Mouse (Mus musculus) urinary bladder, adult 2 months (tissue): ENCODE data around the gene Slc25a5. TPM values are rescaled to one million over a fixed set of nuclear protein-coding genes. Genes with fewer than 3 reads are reported as not detected.
"Not testable (repeated sequence)": the region's sequence is repeated elsewhere in the genome, so short reads cannot be mapped to it uniquely, and the experiment has no call there.

ENCODE experiments used
- DNase-seq: peaks from one replicate; pipeline ENCODE4 v3.0.0; 2022; ENCODE audit warnings: low spot score
- polyA plus RNA-seq: library from polyadenylated mRNA; depleted of rRNA; stranded (reverse); fragments of >200 nt; gene quantifications from 2 replicates; pipeline ENCODE4 v1.2.3, GENCODE M21; 2012; rRNA removed

Slc25a5 gene
- polyA plus RNA-seq = 445 and 526 TPM in 2 replicates

DNA sequence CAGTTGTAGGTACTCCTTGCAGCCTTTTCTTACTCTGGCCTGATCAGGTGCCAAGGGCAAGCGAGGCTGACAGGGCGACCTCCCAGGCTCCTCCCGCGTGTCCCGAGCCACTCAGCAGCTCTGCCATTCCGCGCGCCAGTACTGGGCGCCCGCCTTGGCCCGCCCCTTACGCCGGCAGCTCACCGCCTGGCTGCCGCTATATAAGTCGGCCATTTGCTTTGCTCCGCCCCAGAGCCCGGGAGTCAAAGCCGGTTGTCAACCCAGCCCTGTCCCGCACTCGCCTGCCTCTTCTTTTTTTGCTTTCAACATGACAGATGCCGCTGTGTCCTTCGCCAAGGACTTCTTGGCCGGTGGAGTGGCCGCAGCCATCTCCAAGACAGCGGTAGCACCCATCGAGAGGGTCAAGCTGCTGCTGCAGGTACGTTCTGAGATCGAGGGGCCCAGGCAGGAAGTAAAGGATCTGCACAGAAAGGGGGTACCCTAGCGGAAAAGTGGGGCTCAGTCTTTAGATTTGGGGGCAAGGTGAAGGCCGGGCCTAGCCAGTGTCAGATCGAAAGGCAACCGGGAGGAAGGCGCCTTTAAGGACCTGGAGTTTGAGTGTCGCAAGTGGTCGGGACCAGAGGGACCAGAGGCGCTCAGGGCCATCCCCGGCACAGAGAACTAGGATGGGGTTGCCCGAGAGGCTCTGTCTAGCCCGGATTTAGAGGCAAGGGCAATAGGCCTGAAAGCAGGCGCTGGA lies at the start of gene Slc25a5:
Gene Slc25a5, plus strand, starts transcription at position 228 of the 739 bp plus-strand sequence.
- DNase-seq = peak; percentile 69

DNA sequence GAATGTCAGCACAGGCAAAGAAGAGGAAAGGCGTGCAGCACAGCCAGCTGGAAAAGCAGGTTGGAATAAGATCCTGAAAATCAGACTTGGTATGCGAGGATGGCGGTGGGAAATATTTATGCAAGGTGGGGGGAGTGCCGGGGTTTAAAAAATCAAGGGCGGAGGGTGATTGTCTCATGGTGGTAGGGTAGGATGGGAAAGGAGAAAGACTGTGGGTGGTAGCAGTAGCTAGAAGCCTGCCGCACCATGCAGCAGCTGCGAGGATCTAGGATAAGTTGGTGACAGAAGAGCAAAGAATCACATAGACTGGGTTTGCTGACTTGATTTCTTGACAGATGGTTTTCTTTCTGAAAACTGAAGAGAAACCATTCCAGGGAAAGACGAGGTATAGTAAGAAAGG lies 48.7 kb upstream of the Slc25a5 start:
- no peak for DNase-seq

DNA sequence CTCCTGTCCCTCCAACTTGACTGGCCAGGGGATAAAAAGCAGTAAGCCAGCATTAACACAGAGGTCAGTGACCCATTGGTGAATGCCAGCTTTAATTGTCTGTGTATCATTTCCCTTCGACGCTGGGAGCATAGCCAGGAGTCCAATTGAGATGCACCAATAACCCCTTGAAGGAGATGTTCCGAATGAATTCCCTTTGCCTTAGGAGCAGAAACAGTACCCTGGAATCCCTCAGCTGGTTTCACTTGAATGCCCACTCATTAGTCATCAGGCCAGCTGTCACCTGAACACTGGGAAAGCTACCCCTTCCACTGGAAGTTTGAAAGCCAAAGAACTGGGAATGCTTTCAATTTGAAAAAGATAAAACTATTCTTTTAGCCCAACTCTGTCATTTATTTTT lies 46.9 kb upstream of the Slc25a5 start:
- no peak for DNase-seq

DNA sequence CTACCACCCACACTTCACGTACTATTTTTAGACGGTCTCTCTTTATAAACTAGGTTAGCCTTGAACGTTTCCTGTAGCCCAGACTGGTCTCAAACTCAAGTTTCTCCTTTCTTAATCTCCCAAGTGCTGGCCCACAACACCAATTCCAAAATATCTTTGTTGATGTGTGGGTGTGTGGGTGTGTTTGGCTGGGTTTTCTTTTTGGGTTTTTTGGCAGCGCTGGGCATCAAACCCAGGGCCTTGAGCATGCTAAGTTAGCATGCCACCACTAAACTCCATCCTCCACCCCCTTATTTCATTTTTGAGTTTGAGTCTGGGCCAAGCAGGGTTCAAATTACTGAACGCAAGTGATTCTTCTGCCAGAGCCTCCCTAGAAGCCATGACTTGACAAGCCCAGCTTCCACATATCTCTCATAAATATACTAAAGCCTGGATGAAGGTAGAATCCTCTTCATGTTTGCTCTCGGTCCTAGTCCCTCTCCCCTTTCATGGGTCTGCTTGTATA lies 46.1 kb upstream of the Slc25a5 start:
- DNase-seq = no peak

DNA sequence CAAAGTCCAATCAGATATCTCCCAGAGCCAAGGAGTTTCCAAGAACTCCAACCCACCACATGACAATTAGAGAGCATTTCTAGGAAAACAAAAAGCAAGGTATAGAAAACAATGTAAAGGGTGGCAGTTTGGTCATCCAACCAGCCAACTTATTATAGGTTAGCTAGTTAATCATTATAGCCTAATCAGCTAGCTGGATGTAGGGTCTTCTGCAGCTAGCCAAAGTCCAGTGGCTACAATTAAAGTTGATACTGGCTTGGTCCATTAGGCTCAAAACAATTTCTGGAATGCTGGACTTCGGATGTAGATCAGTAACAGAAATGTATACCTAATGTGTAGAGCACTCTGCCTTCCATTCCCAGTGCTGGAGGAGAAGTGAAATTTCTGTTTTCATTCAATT lies 44.9 kb upstream of the Slc25a5 start:
- DNase-seq = no peak

DNA sequence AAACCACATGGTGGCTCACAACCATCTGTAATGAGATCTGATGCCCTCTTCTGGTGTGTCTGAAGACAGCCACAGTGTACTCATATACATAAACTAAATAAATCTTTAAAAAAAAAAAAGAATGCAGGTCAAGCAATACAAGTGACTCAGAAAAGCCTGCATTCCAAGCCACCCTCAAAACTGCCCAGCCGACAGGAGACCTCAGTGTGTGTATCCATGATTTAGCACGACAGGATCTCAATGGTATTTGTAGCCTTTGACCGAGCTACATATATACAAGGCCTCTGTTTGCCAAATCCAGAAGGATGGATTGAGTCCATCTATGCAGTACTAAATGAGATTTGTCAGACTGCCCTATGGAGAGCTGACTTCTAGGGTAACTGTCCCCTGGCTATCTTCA lies 42.9 kb upstream of the Slc25a5 start:
- no peak for DNase-seq

DNA sequence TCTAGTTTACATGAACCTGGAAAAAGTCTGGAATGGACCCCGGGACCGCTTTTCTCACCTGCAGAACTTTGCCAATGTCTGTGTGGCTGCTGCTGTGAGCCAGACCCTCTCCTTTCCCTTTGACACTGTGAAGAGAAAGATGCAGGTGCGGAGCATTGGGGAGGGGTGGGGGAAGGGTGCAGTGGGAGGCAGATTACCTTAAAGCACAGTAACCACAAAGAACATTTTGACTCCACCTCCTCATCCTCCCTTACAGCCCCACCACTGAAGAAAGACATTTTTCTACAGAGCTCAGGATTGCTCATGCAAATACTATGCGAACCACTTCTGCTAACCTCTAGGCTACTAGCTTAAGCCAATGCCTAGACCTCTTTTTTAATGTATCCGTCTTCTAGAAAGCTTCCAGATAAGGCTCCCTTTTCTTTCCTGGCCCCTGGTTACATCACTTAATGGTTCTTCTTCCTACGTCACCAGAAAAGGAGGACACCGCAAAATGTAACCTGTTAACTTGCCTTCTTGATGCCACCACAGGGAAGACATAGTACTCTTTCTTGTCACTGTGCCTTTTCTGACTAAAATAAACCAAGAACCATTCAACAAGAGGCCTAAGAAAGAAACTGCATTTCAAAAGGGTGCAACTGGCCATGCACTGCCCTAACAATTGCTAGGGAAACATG lies 37.5 kb upstream of the Slc25a5 start:
- DNase-seq = no peak

DNA sequence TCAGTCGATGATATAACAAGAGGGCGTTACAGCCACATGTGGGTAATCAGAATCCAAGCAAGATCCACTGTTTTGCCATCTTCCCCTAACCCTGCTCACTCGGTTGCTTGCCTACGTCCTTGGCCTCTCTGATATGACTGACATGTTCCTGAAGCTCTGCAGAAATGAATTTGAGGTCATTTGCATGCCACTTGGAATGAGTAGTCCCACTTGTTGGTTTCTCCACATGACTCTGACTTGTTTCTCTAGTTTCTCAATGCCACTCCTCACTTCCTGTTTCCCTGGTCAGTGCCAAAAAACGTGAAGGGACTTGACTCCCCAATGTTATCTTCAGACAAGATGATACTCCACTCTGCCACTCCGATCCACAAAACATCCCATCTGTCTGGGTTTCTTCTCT lies 36.9 kb upstream of the Slc25a5 start:
- no peak for DNase-seq

DNA sequence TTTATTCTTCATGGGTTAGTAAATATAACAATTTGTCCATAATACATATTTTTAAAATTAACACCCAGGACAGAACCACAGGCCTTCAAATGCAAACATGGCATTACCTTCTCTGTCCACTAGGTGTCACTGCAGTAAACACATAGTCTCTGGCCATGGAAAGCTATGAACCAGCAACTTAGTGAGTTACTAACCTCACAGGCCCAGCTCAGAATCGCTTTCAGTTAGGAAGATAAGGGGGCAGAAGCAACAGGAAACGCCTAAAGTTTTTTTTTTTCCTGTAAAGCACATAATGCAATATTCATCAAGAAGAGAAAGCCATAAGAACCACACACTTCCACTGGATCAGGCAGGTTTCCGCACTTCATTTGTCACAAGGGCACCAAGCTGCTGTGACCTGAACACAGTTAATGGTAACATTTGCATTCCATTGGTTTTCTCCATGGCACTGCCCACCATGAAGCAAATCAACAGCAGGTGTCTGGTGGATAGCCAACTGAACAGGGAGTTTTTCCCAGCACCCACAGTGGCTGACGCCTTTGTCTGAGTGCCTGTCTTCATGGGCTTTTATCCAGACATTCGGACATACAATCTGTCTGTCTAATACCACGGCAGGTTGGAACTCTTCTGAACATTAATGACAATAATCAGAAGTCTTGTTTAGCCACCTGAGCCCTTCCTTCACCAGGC lies 34.4 kb upstream of the Slc25a5 start:
- no peak for DNase-seq

DNA sequence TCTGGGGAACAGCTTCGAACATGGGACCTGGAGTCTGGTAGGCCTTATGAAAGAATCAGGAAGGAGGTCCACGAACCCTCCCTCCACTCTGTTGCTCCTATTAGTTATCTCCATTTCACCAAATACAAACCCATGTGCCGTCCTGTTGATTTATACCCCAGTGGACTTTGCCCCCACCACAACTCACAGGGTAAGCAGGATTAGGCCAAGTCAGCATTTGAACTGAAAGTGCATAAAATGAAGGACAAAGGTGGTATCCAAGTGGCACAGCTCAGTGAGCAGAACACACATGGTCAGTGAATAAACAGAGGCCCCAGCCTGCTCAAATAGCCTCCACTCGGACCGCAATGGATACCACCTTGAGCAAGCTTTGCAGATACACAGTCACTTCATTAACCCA lies 33.2 kb upstream of the Slc25a5 start:
- no peak for DNase-seq

DNA sequence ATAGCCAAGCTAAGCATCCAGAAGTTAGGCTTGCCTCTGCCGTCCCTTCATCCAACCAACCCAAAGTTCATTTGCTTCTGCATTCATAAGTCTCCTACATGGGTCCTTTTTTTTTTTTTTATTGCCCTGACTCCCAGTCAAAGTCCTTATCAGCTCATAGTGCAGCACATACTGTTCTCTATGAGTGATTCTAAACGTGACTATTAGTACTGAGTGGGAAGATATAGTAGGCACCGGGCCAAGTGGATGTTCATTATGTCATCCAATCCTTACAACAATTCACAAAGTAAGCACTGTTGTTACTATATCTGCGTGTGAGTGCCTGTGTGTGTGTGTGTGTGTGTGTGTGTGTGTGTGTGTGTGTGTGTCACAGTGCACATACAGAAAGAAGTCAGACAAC lies 32.6 kb upstream of the Slc25a5 start:
- no peak for DNase-seq

DNA sequence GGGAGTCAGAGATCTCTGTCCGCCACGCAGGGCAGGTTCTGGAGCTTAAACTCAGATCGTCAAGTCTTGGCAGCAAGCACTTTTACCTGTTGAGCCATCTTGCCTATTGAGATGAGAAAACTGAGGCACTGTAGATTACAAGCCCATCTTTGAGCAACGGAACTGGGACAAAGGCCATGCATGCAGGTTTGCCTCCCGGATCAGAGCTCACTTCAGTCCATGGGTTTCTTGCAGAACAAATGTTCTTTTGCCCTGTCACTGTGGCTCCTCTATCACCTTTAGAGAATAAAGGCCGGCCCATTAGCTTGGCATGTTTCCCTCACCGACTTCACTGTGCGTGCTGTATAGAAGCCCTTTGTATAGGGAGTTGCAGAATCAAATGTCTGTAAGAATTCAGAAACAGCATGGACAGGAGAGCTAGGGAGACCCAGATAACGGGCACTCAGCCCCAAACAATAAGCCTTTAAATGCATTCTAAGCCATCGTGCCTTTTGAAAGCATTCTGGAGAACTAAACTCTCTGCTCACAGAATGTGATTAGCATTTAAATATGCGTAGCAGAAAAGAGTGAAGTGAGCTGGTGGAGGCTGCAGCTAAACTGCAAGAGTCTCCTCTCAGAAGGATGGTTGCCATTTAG lies 32.0 kb upstream of the Slc25a5 start:
- no peak for DNase-seq

DNA sequence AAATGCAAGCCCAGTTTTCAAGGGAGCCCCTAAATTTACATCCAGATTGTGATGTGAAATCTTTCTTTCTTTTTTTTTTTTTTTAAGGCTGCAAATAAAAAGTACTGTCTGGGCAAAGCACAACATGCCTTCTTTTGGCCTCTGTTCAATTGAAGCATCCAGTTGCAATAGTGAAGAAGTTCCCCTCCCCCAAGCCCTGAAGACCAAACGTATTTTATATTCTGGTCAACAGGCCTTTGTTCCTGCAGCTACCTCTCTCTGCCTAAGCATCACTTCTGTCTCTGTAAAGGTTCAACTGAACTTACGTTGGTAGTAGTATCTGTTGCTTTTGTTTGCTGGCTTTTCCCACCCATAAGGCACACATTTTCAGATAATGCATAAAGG lies 31.5 kb upstream of the Slc25a5 start:
- DNase-seq = no peak

DNA sequence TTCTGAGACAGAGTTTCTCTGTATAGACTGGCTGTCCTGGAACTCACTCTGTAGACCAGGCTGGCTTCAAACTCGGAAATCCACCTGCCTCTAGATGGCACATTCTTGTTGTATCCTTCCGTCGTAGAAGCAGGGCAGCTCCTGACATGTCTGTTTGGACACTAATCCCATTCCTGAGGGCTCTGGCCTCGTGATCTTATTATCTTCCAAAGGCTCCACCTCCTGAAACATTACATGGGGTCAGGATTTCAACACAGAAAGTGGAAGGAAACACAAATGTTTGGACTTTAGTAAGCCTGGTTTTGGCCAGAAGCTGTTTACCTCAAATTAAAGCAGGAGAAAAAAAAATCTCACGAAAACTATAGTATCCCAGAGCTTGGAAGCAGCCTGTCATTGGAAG lies 28.1 kb upstream of the Slc25a5 start:
- no peak for DNase-seq

DNA sequence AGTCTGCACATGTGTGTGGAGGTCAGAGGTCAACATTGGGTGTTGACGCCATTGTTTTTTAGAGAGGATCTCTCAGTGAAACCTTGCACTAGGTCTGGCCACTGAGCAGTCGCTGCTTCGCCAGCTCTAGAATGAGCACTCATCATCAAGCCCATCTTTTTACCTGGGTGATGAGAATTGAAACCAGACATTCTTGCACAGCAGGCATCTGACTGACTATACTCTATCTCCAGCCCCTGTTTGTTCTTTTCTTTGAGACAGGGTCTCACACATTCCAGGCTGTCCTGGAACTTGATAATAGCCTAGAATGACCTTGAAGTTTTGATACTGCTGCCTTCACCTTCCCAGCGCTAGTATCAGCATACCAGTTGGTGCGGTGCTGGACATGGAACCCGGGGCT lies 22.9 kb upstream of the Slc25a5 start:
- no peak for DNase-seq

DNA sequence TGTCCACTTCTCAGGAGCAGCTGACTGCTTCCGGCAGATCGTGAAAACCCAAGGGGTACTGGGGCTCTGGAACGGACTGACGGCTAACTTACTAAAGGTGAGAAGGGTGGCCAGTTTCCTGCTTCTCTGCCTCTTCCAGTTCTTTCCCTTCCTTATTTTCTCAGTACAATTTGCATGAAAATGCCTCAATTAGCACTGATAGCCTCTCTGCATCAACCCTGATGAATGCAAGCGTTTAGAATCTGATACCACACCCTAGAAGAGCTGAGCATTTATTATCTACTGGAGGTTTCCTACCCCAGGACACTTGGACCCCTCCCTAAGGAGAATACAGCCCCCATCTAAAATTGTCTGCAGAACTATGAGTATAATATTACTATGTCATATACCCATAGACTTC lies 19.9 kb upstream of the Slc25a5 start:
- DNase-seq = no peak

DNA sequence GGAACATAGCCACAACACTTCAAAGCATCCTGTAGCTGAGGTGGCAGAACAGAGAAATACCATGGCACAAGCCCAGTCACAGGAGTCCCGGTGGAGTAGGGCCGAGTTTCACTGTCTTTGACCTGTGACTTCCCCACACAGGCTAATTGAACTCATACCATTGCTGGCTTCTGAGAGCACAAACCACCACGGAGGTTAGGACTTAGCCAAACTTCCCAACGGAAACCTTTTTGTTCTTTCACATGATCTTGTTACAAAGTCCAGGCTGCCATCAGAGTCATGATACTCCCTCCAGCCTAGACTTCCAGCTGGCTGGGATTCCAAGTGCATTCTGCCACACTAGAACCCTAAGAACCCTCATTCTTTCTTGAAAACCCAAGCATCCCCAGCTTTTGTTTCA lies 17.8 kb upstream of the Slc25a5 start:
- DNase-seq = no peak

DNA sequence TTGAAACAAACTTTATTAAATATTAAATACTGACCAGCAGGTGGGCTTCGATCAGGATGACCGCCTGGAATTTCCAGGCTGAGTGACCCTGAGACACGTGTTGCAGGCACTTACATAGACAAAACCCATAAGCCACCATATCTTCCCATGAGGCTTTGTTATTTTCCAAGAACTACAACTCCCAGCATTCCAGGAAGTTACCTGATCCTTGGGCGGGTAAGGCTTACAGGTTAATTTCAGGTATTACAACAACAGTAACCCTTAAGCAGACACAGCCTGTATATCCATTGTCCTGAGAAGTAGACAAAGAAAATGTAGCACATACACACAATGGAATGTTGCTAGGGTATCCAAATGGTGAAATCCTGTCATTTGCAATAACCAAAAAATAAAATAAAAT lies 6.1 kb upstream of the Slc25a5 start:
- no peak for DNase-seq

DNA sequence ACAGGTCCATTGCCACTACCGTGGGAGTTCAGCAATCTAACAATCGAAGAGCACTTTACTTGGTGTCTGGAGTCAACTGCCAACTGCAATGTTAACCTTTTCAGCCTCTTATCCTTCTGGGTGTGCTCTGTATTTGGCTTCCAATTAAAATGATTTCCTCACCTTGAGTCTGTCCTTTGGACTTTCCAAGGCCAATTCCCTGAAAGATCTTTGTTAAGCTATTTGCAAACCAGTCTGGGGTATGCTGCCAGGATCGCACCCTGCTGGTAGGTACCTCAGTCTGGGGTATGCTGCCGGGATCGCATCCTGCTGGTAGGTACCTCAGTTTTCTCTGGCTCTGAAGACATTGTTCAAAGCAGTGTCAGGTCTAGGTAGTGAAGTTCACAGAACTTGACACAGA lies 880 bp upstream of the Slc25a5 start:
- no peak for DNase-seq

DNA sequence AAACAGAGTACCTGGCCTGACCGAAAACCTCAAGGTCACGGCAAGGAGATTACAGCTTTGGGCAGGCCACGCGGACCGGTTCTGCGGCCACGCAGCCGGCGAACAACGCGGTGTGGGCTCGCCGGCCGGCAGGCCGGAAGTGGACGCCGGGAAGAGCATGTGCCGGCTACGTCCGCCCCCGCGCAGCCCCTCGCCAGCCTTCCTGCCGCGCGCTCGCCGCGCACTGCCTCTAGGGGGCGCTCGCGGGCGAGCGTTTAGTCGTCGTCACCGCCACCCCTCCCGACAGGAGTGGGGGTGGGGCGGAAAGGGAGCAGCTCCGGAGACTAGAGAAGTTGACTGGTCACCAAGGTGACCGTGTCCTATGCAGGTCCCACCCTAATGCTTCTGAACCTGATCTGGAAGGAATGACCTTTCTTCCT lies 721 bp downstream of the Slc25a5 start:
- peak; percentile 70 for DNase-seq

DNA sequence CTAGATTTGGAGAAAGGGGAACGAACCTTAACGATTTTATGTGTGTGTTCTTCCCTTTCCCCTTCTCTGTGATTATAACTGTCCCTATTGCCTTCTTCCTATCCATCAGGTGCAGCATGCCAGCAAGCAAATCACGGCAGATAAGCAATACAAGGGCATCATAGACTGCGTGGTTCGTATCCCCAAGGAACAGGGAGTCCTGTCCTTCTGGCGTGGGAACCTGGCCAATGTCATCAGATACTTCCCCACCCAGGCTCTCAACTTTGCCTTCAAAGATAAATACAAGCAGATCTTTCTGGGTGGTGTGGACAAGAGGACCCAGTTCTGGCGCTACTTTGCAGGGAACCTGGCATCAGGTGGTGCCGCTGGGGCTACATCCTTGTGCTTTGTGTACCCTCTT lies 1.3 kb downstream of the Slc25a5 start:
- not testable (repeated sequence) for DNase-seq

DNA sequence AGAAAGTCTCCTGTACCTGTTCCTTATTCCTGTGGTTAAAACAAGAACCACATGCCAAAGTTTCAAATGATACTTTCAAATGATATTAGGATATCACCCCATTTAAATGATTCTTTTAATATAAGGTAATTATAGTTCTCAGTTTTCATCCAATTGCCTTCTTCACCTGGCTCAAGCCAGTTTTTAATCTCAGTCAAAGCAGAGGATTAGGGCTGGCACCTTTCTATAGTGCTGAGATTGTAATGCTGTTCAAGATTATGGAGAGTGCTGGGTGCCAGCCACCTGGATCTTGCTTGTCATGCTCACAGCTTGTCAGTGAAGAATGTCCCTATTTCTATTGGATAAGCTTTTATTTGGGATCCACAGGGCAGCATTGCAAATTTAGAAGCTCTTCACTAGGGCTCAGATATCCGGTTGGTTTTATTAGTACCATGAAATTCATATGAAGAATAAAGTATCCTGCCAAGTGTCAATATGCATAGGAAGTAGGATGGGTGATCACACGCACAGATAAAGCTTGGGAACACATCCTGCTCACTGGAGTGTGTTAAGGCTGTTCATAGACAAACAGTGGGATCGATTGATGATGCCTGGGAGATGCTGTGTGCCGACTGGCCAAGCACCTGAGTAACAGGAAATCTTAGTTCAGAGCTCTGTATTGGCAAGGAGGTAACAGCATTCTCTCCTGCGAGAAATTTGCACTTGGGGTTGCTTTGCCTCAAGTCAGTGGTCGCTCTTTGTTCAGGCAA lies 3.9 kb downstream of the Slc25a5 start:
- no peak for DNase-seq
